Mouse (Mus musculus): Measurements from ENCODE around the gene Nsun4.

The Nsun4 gene

DNA sequence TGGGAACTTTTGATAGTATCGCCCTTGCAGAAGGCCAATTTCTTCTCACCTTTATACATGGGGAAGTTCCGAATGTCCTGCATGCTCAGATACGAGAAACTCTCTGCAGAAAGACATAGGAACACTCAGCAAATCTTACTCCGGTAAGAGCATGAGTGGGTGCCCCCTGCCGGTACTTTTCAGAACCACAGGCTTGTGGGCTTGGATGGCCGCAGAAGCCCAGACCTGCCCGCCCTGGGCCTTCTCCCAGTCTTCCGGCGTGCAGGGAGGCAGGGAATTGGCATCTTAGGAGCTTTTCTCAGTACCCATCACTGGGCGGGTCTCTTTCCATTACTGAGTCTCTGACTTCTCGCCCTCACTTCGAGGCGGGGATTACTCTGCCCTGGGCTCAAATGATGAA is 69.6 kb downstream of the Nsun4 start:
- DNase-seq (ENCODE audit: low read depth, low spot score), result peak; percentile 72
